Comparison of ENCODE assay signal across 17 mouse cellular contexts in genomic region chr9:110920665-110921419, GRCm38 (mm10). TPM values are rescaled to one million over a fixed set of nuclear protein-coding genes. Genes with fewer than 3 reads are reported as not detected.
DNase-seq lines count a peak whose midpoint lies in the region; ATAC-seq lines count a peak whose summit lies in the region.
"Had no signal": no experiment of that assay in that cellular context is flagged by ENCODE, and none has a peak within 500 bp of the region (broad histone marks: within the 10 kb centered on the region; RNA-seq: fewer than 3 reads in every experiment).

No protein-coding gene starts in this region.

- 73% methylated on average over 15 of the region's 15 CpGs for WGBS in heart, embryonic 11.5 days (ENCODE audit: insufficient replicate concordance)
- 54% methylated on average over 15 of the region's 15 CpGs for WGBS in lung, embryonic 15.5 days
- WGBS in limb, embryonic 10.5 days: 79% methylated on average over 15 of the region's 15 CpGs

- no peak for ATAC-seq in heart, embryonic 11.5 days (replicated peaks; ENCODE audit: insufficient number of reproducible peaks, low FRiP score, low TSS enrichment)
- ATAC-seq in lung, embryonic 15.5 days (ENCODE audit: borderline replicate concordance, extremely low read depth, low FRiP score, low TSS enrichment): no peak
- ATAC-seq: midbrain, embryonic 16.5 days had no signal

- no peaks in the 10 kb centered on the region for H3K9me3 ChIP-seq in heart, embryonic 11.5 days (replicated peaks; ENCODE audit: control insufficient read depth, low read length)
- no peaks in the 10 kb centered on the region for H3K9me3 ChIP-seq in lung, embryonic 15.5 days
- H3K9me3 ChIP-seq in limb, embryonic 10.5 days (replicated peaks): no peaks in the 10 kb centered on the region
- H3K9me3 ChIP-seq: liver, embryonic 15.5 days had no signal

- 0 out of 2 replicates have a peak, but pooled peaks cover 3% of the 10 kb centered on the region for H3K27me3 ChIP-seq in heart, embryonic 11.5 days (ENCODE audit: control insufficient read depth, insufficient read depth, low read length)
- no peaks in the 10 kb centered on the region for H3K27me3 ChIP-seq in lung, embryonic 15.5 days
- H3K27me3 ChIP-seq in limb, embryonic 10.5 days (ENCODE audit: low read depth, poor library complexity, severe bottlenecking): no peaks in the 10 kb centered on the region
- H3K27me3 ChIP-seq: liver, embryonic 15.5 days had no signal

- peak; percentile 20 to 44 for DNase-seq in heart, adult 18-20 months
- peak; percentile 44 for DNase-seq in kidney, postnatal 36 days
- no peak for DNase-seq in kidney, adult 11 months
- DNase-seq in thymus, postnatal 14 days: peak; percentile 71
- no peak for DNase-seq in urinary bladder, adult 18-20 months (ENCODE audit: low spot score in 2 of 2)
- DNase-seq in limb, embryonic 10.5 days (ENCODE audit: low spot score): no peak
- DNase-seq: adrenal gland, adult 8-10 months; B cell, adult 2 months; kidney, postnatal 10 days had no signal

- no peak overlapping the region for H3K4me2 ChIP-seq in heart, embryonic 11.5 days
- no peak overlapping the region for H3K4me2 ChIP-seq in lung, embryonic 15.5 days
- H3K4me2 ChIP-seq: liver, embryonic 15.5 days had no signal

- no peaks in the 10 kb centered on the region for H3K36me3 ChIP-seq in heart, embryonic 11.5 days (ENCODE audit: control insufficient read depth, insufficient read depth, low read length)
- H3K36me3 ChIP-seq in lung, embryonic 15.5 days: no peaks in the 10 kb centered on the region
- no peaks in the 10 kb centered on the region for H3K36me3 ChIP-seq in limb, embryonic 10.5 days
- H3K36me3 ChIP-seq: liver, embryonic 15.5 days had no signal

- H3K4me3 ChIP-seq in heart, embryonic 11.5 days (ENCODE audit: low read depth, low read length): no peak overlapping the region
- H3K4me3 ChIP-seq in lung, embryonic 15.5 days: no peak overlapping the region
- H3K4me3 ChIP-seq in limb, embryonic 10.5 days: no peak overlapping the region
- H3K4me3 ChIP-seq: erythroblast, embryonic 14.5 days; liver, embryonic 15.5 days had no signal

- no peak overlapping the region for H3K27ac ChIP-seq in heart, embryonic 11.5 days (ENCODE audit: low read depth, low read length)
- H3K27ac ChIP-seq in lung, embryonic 15.5 days: peak overlapping the region; percentile 51
- no peak overlapping the region for H3K27ac ChIP-seq in limb, embryonic 10.5 days
- H3K27ac ChIP-seq: liver, embryonic 15.5 days had no signal

- no peak overlapping the region for H3K9ac ChIP-seq in heart, embryonic 11.5 days (ENCODE audit: low read depth, low read length)
- no peak overlapping the region for H3K9ac ChIP-seq in lung, embryonic 15.5 days
- H3K9ac ChIP-seq: liver, embryonic 15.5 days had no signal

- H3K4me1 ChIP-seq in heart, embryonic 11.5 days (ENCODE audit: control insufficient read depth, insufficient read depth, low read length): no peaks in the 10 kb centered on the region
- no peaks in the 10 kb centered on the region for H3K4me1 ChIP-seq in lung, embryonic 15.5 days
- H3K4me1 ChIP-seq in limb, embryonic 10.5 days: no peaks in the 10 kb centered on the region
- H3K4me1 ChIP-seq: liver, embryonic 15.5 days had no signal

RNA-seq across cellular contexts. Expression of gene Fam240a, which starts 4.2 kb away (rescaled TPM):
- not detected for total RNA-seq in heart, adult 18-20 months (2021)
- not detected in 2 replicates for polyA plus RNA-seq in heart, embryonic 11.5 days (2014; fragmentation: Nextera tagmentation; extraction: Ambion mirVana)
- not detected in 2 replicates for polyA plus RNA-seq in lung, embryonic 15.5 days (2015; fragmentation: Nextera tagmentation; extraction: Ambion mirVana)
- polyA plus RNA-seq in limb, embryonic 10.5 days (2016; fragmentation: Nextera tagmentation; extraction: Ambion mirVana): not detected in 2 replicates
- total RNA-seq: adrenal gland, adult 8-10 months; left cerebral cortex, postnatal 36 days had no signal
- polyA plus RNA-seq: erythroblast, embryonic 14.5 days; frontal cortex, adult 2 months; heart, embryonic 14.5 days; liver, embryonic 15.5 days; midbrain, embryonic 16.5 days had no signal

RNA-seq across cellular contexts. Expression of gene Tdgf1, which starts 25.1 kb away (rescaled TPM):
- total RNA-seq in heart, adult 18-20 months (2021): not detected
- not detected in 2 replicates for polyA plus RNA-seq in heart, embryonic 11.5 days (2014; fragmentation: Nextera tagmentation; extraction: Ambion mirVana)
- not detected in 2 replicates for polyA plus RNA-seq in lung, embryonic 15.5 days (2015; fragmentation: Nextera tagmentation; extraction: Ambion mirVana)
- polyA plus RNA-seq in limb, embryonic 10.5 days (2016; fragmentation: Nextera tagmentation; extraction: Ambion mirVana): not detected in 2 replicates
- polyA plus RNA-seq: erythroblast, embryonic 14.5 days; heart, embryonic 14.5 days; liver, embryonic 15.5 days; midbrain, embryonic 16.5 days had no signal

RNA-seq across cellular contexts. Expression of gene Lrrc2, which starts 30.5 kb away (rescaled TPM):
- total RNA-seq in heart, adult 18-20 months (2021): 100 to 1,000 TPM; 239 to 298 TPM
- polyA plus RNA-seq in heart, embryonic 11.5 days (2014; fragmentation: Nextera tagmentation; extraction: Ambion mirVana): 2.0 and 2.1 TPM in 2 replicates
- polyA plus RNA-seq in lung, embryonic 15.5 days (2015; fragmentation: Nextera tagmentation; extraction: Ambion mirVana): 0.19 and 0.45 TPM in 2 replicates
- polyA plus RNA-seq in limb, embryonic 10.5 days (2016; fragmentation: Nextera tagmentation; extraction: Ambion mirVana): 0.08 and 0.20 TPM in 2 replicates
- polyA plus RNA-seq: erythroblast, embryonic 14.5 days had no signal

RNA-seq across cellular contexts. Expression of gene Tmie, which starts 40.9 kb away (rescaled TPM):
- 1 to 10 TPM; 1.5 to 2.1 TPM for total RNA-seq in heart, adult 18-20 months (2021)
- polyA plus RNA-seq in heart, embryonic 11.5 days (2014; fragmentation: Nextera tagmentation; extraction: Ambion mirVana): 0.07 TPM in 1 of 2 replicates, not detected in the other
- polyA plus RNA-seq in lung, embryonic 15.5 days (2015; fragmentation: Nextera tagmentation; extraction: Ambion mirVana): 1.1 and 1.3 TPM in 2 replicates
- 0.09 TPM in 1 of 2 replicates, not detected in the other for polyA plus RNA-seq in limb, embryonic 10.5 days (2016; fragmentation: Nextera tagmentation; extraction: Ambion mirVana)
- polyA plus RNA-seq: erythroblast, embryonic 14.5 days had no signal

RNA-seq across cellular contexts. Expression of gene Als2cl, which starts 41.2 kb away (rescaled TPM):
- total RNA-seq in heart, adult 18-20 months (2021): 10 to 100 TPM; 13.2 to 14.8 TPM
- 0.64 and 1.7 TPM in 2 replicates for polyA plus RNA-seq in heart, embryonic 11.5 days (2014; fragmentation: Nextera tagmentation; extraction: Ambion mirVana)
- polyA plus RNA-seq in lung, embryonic 15.5 days (2015; fragmentation: Nextera tagmentation; extraction: Ambion mirVana): 5.9 and 8.7 TPM in 2 replicates
- 1.8 and 1.9 TPM in 2 replicates for polyA plus RNA-seq in limb, embryonic 10.5 days (2016; fragmentation: Nextera tagmentation; extraction: Ambion mirVana)

Comparison
In these comparisons a context has a peak if more than half of its experiments do, and no peak if none do; other contexts are left out.
1. DNase-seq: peak in heart, adult 18-20 months (2 of 2), kidney, postnatal 36 days (2 of 2) and thymus, postnatal 14 days (single experiment); none in kidney, adult 11 months (single experiment), urinary bladder, adult 18-20 months (0 of 2) and limb, embryonic 10.5 days (single experiment).